Mouse (Mus musculus) limb, embryonic 10.5 days (tissue): ENCODE data around the gene Atf3. TPM values are rescaled to one million over a fixed set of nuclear protein-coding genes. Genes with fewer than 3 reads are reported as not detected.

Experiments
- DNase-seq: peaks from one replicate; pipeline ENCODE4 v3.0.0-alpha.2; 2017; ENCODE audit warnings: low spot score
- H3K27ac ChIP-seq: fragments of 300-500 bp; sonication (generic); 2 replicates; pipeline ENCODE4 v1.5.1; 2016; ENCODE audit warnings: mild to moderate bottlenecking
- H3K27me3 ChIP-seq: fragments of 300-500 bp; sonication (generic); 2 replicates; pipeline ENCODE4 v1.6.1; 2016; ENCODE audit warnings: low read depth, mild to moderate bottlenecking; ENCODE audit not compliant: poor library complexity, severe bottlenecking
- H3K36me3 ChIP-seq: fragments of 300-500 bp; sonication (generic); 2 replicates; pipeline ENCODE4 v1.6.1; 2016; ENCODE audit warnings: mild to moderate bottlenecking, moderate library complexity
- H3K4me1 ChIP-seq: fragments of 300-500 bp; sonication (generic); 2 replicates; pipeline ENCODE4 v1.6.1; 2016
- H3K4me3 ChIP-seq: fragments of 300-500 bp; sonication (generic); 2 replicates; pipeline ENCODE4 v1.5.1; 2016; ENCODE audit warnings: mild to moderate bottlenecking, moderate library complexity
- H3K9me3 ChIP-seq: fragments of 300-500 bp; sonication (generic); replicated peaks from 2 replicates; pipeline ENCODE4 v1.6.1; 2016; ENCODE audit warnings: mild to moderate bottlenecking
- WGBS: fragments of 180-500 bp; shearing (Covaris S2); methylation state at CpG from one replicate; pipeline ENCODE4 v1.1.7; 2016; 5-methylcytosine and 5-hydroxymethylcytosine counted together
- polyA plus RNA-seq: library from polyadenylated mRNA; unstranded; fragments of >200 nt; fragmentation: Nextera tagmentation; extraction: Ambion mirVana; gene quantifications from 2 replicates; pipeline ENCODE4 v1.2.1, GENCODE M21; 2016

The Atf3 gene
- polyA plus RNA-seq, 1 experiment from 2014 or later: 1.8 TPM

- H3K27ac ChIP-seq: no peak overlapping the region
- peaks cover 10% of the 10 kb centered on the region for H3K36me3 ChIP-seq
- 0 out of 2 replicates have a peak, but pooled peaks cover 3% of the 10 kb centered on the region for H3K9me3 ChIP-seq
- no peaks in the 10 kb centered on the region for H3K27me3 ChIP-seq
- H3K4me3 ChIP-seq: no peak overlapping the region
- peaks cover 9% of the 10 kb centered on the region for H3K4me1 ChIP-seq
- no peak for DNase-seq
- WGBS: 92% methylated on average over 3 of the region's 3 CpGs
Measured at GRCm38 (mm10) chr1:191249975-191250374, 32.1 kb upstream of the Atf3 start.

- Histone ChIP-seq H3K9me3 (0 out of 2 replicates have a peak, but pooled peaks cover 3% of the 10 kb centered on the region), H3K4me3 (no peak overlapping the region), H3K27ac (no peak overlapping the region), H3K27me3 (no peaks in the 10 kb centered on the region), H3K36me3 (peaks cover 10% of the 10 kb centered on the region), H3K4me1 (no peaks in the 10 kb centered on the region)
- 75% methylated on average over 1 of the region's 1 CpGs for WGBS
- DNase-seq: no peak
Measured at GRCm38 (mm10) chr1:191248423-191248822, 30.6 kb upstream of the Atf3 start.

- no peak for DNase-seq
- Histone ChIP-seq H3K36me3 (peaks cover 10% of the 10 kb centered on the region), H3K4me1 (no peaks in the 10 kb centered on the region), H3K27me3 (no peaks in the 10 kb centered on the region), H3K4me3 (no peak overlapping the region), H3K9me3 (0 out of 2 replicates have a peak, but pooled peaks cover 3% of the 10 kb centered on the region), H3K27ac (no peak overlapping the region)
- 94% methylated on average over 1 of the region's 1 CpGs for WGBS
Measured at GRCm38 (mm10) chr1:191247561-191247960, 29.7 kb upstream of the Atf3 start.

- Histone ChIP-seq H3K4me1 (peaks cover 5% of the 10 kb centered on the region), H3K36me3 (peaks cover 10% of the 10 kb centered on the region), H3K27me3 (no peaks in the 10 kb centered on the region), H3K9me3 (0 out of 2 replicates have a peak, but pooled peaks cover 3% of the 10 kb centered on the region), H3K4me3 (no peak overlapping the region), H3K27ac (no peak overlapping the region)
- WGBS: 93% methylated on average over 4 of the region's 4 CpGs
- no peak for DNase-seq
Measured at GRCm38 (mm10) chr1:191243855-191244254, 26.0 kb upstream of the Atf3 start.

DNA sequence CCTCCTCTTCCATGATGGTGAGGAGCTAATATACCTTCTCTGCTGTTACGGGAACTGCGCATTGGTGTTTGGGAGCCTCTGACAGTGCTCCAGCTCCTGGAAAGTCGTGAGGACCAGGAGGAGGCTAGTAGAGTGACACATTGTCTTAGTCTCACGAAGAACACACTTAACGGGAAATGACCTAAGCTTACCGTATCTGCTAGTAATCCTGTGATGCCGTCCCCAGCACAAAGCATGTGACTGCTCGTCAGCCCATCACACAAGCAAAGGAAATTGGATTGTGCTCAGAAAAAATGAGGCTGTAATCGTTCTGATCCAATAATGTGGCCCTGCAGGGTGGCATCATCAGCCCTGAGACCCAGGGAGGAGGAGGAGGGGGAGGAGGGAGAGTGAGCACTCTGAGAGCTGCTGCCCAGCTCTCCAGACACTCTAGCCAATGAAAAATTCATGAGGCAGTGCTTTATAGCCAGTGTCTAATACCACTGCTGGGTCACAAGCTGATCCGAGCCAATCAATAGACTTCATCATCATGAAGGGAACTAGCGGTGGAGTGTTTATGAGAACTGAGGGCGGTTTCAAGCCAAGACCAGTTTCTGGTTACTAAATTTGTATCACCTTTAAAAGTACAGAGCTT lies 24.3 kb upstream of the Atf3 start:
- DNase-seq: no peak
- Histone ChIP-seq H3K27ac (no peak overlapping the region), H3K4me3 (no peak overlapping the region), H3K27me3 (no peaks in the 10 kb centered on the region), H3K36me3 (peaks cover 10% of the 10 kb centered on the region), H3K9me3 (0 out of 2 replicates have a peak, but pooled peaks cover 3% of the 10 kb centered on the region), H3K4me1 (peaks cover 5% of the 10 kb centered on the region)
- WGBS: 87% methylated on average over 12 of the region's 12 CpGs

DNA sequence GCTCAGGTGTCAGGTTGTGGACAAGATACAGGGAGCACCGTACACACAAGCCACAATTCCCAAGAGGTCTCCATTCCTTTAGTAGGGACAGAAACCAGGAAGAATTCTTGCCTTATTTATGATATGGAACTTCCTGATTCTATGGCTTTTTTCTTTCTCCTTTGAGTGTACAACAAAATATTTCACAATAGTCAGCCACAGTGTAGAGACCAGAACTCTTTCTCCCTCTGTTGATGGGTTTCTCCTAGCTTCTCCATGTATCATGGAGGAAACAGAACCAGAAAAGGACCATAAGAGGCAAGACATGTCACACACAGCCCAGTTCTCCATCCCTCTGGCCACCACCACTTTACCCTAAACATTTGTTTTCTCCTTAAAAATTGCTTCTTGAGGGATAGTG lies 23.7 kb upstream of the Atf3 start:
- DNase-seq: no peak
- H3K4me1 ChIP-seq: peaks cover 5% of the 10 kb centered on the region
- H3K4me3 ChIP-seq: no peak overlapping the region
- peaks cover 7% of the 10 kb centered on the region for H3K36me3 ChIP-seq
- H3K27ac ChIP-seq: no peak overlapping the region
- H3K9me3 ChIP-seq: 0 out of 2 replicates have a peak, but pooled peaks cover under 1% of the 10 kb centered on the region
- no peaks in the 10 kb centered on the region for H3K27me3 ChIP-seq
- 89% methylated on average over 1 of the region's 1 CpGs for WGBS

DNA sequence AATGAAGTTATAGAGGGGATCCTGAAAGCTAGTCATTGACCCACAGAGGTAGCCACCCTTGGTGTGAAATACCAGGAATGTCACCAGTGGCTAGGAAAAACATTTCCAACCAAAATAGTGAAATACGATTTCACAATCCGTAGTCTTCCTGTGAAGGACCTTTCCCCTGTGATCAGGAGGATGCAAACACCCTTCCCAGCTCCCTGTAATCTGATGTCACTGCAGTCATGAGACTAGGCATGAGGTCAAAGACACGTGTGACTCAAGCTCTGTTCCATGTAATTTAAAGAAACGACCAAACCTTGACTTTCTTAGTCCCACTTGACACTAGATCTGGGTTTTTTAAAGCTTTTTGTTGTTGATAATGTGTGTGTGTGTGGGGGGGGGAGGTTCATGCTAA lies 21.8 kb upstream of the Atf3 start:
- Histone ChIP-seq H3K27ac (no peak overlapping the region), H3K9me3 (no peaks in the 10 kb centered on the region), H3K36me3 (0 out of 2 replicates have a peak, but pooled peaks cover 2% of the 10 kb centered on the region), H3K27me3 (no peaks in the 10 kb centered on the region), H3K4me1 (peaks cover 5% of the 10 kb centered on the region), H3K4me3 (no peak overlapping the region)
- WGBS: 87% methylated on average over 4 of the region's 4 CpGs
- DNase-seq: no peak

DNA sequence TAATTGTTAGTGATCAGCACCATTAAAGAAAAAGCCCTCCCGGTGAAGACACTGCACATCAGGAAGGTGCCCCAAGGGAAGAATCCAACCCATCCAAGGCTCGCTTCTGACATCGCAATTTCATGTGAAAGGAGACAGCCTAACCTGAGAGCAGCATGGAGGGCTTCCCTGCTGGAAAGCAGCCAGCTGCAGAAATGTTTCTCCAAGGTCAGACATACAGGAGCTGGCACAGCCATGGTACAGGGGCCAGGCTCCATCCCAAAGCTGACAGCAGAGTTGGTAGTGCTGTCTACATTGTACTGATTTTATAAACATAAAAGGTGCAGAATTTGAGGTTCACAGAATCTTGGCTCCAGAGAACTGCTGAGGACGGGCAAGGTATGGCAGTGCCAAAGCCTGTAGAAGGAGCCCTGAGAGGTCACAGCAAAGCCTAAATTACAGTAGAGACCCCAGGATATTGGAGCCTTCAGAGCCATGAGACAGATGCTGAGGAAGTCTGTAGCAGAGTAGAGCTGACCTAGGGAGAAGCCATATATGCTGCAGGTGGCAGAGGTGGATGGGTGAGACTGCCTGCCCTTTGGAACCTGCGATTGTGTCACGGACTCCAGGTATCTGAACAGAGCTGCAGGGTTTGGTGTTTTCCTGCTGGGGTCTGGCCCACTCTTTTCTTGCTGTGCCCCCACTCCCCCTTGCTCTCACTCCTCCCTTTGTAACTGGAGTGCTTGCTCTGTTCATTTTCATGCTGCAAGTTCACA lies 18.1 kb upstream of the Atf3 start:
- Histone ChIP-seq H3K27me3 (no peaks in the 10 kb centered on the region), H3K4me1 (no peaks in the 10 kb centered on the region), H3K4me3 (no peak overlapping the region), H3K9me3 (no peaks in the 10 kb centered on the region), H3K27ac (no peak overlapping the region), H3K36me3 (peaks cover 5% of the 10 kb centered on the region; the same call in 1 of the 2 replicates)
- WGBS: 83% methylated on average over 6 of the region's 6 CpGs
- no peak for DNase-seq

GRCm38 (mm10) chr1:191234837-191235236 lies 17.0 kb upstream of the Atf3 start:
- Histone ChIP-seq H3K27ac (no peak overlapping the region), H3K4me1 (no peaks in the 10 kb centered on the region), H3K4me3 (no peak overlapping the region), H3K27me3 (no peaks in the 10 kb centered on the region), H3K9me3 (no peaks in the 10 kb centered on the region), H3K36me3 (peaks cover 5% of the 10 kb centered on the region; the same call in 1 of the 2 replicates)
- no peak for DNase-seq
- WGBS: 89% methylated on average over 4 of the region's 4 CpGs

- no peak for DNase-seq
- H3K4me3 ChIP-seq: no peak overlapping the region
- no peak overlapping the region for H3K27ac ChIP-seq
- H3K9me3 ChIP-seq: no peaks in the 10 kb centered on the region
- H3K36me3 ChIP-seq: peaks cover 5% of the 10 kb centered on the region; the same call in 1 of the 2 replicates
- H3K4me1 ChIP-seq: peaks cover 4% of the 10 kb centered on the region
- H3K27me3 ChIP-seq: no peaks in the 10 kb centered on the region
- 89% methylated on average over 6 of the region's 6 CpGs for WGBS
Measured at GRCm38 (mm10) chr1:191230355-191230931, 12.6 kb upstream of the Atf3 start.

GRCm38 (mm10) chr1:191226570-191226969 lies 8.7 kb upstream of the Atf3 start:
- Histone ChIP-seq H3K9me3 (no peaks in the 10 kb centered on the region), H3K27ac (no peak overlapping the region), H3K4me1 (peaks cover 19% of the 10 kb centered on the region), H3K36me3 (no peaks in the 10 kb centered on the region), H3K27me3 (no peaks in the 10 kb centered on the region), H3K4me3 (no peak overlapping the region)
- DNase-seq: no peak
- WGBS: 91% methylated on average over 2 of the region's 2 CpGs

GRCm38 (mm10) chr1:191225771-191226170 lies 7.9 kb upstream of the Atf3 start:
- H3K4me1 ChIP-seq: peaks cover 19% of the 10 kb centered on the region
- H3K27me3 ChIP-seq: no peaks in the 10 kb centered on the region
- H3K4me3 ChIP-seq: no peak overlapping the region
- no peak for DNase-seq
- no peaks in the 10 kb centered on the region for H3K36me3 ChIP-seq
- no peak overlapping the region for H3K27ac ChIP-seq
- H3K9me3 ChIP-seq: no peaks in the 10 kb centered on the region
- 93% methylated on average over 2 of the region's 2 CpGs for WGBS
